Mouse (Mus musculus) c-Kit-negative CD71-positive TER-119-positive erythroid progenitor cells, embryonic 14.5 days (primary cell): ENCODE results near the gene Gm2381.
"Not testable (repeated sequence)": the region's sequence is repeated elsewhere in the genome, so short reads cannot be mapped to it uniquely, and the experiment has no call there.

Experiments
- DNase-seq: peaks from one replicate; pipeline ENCODE4 v3.0.0-alpha.2; 2013; ENCODE audit warnings: low read depth, low spot score

The Gm2381 gene

GRCm38 (mm10) chr7:42866801-42867458 lies at the start of gene Gm2381:
Gm2381 (minus strand) TSS chr7:42867234.
- DNase-seq: not testable (repeated sequence)

DNA sequence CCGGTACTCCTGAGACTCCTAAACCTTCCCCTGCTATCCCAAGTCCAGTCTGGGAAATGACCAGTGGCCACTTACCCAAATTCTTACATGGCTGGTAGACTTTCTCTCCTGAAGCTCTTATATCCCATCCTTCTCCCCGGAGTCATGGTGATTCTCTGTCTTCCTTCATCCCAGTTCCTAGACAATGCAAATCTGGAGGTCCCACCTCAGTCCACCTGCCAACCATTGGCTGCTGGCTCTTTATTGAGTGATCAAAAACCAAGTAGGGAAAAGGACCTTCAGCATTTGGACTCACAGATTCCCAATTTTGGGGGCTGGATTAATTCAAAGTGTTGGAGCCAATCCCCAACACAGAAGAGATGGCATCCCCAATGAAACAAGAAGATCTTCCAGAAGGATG lies 31.0 kb upstream of the Gm2381 start:
- DNase-seq: not testable (repeated sequence)

GRCm38 (mm10) chr7:42878090-42878489 lies 11.1 kb upstream of the Gm2381 start:
- DNase-seq: no peak

- DNase-seq: not testable (repeated sequence)
Observed at GRCm38 (mm10) chr7:42838366-42838765, 28.7 kb downstream of the Gm2381 start.

DNA sequence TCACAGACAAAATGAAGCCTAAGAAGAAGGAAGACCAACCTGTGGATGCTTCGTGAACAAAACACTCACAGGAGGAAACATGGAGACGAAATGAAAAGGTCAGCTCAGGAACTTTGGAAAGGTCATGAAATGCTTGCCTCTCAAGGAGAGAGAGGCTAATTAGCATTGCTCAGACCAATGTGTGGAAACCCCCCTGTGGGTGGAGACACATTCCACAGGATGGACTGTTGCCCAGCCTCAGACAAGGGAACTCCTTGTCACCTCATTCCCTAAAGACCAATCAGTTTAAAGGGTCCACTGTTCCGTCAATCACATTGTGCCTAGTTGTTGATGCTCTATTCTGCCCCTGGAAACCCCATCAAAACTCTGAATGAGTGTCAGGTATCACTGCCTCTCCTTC lies 34.8 kb downstream of the Gm2381 start:
- no peak for DNase-seq

DNA sequence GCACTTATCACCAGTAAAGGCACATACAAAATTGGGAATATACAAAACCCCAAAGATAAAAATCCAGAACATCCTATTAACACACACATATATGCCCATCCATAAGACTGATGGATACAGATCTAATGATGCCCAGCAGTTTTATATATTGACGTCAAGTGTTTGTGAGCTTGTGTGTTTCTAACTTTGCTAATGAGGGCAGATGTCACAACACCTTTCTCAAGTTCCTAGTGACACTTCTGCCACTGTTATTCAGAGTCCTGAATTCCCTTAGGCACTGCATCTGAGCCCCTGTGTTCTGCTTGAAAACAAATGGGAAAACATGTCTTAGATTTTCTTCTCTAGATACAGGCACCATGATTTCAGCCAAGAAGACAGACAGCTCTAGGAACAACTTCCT lies 73.6 kb downstream of the Gm2381 start, which contains the start of gene Vmn2r62:
TSS of gene Vmn2r62 (minus strand) at position 101 of the 400 bp plus-strand sequence.
- DNase-seq: not testable (repeated sequence)
